Mouse (Mus musculus) adrenal gland (tissue): ENCODE results near the gene Sema3d.

ENCODE experiments used
- intact Hi-C: fragments of 180-260 bp; cut with DNase I; formaldehyde crosslinking; loops from one replicate; pipeline ENCODE4 v1.15.1; 2025
- long read RNA-seq, 2 experiments: library from polyadenylated mRNA; unstranded; transcript quantifications; one replicate each; pipeline ENCODE4 v2.0.0; 2020; ENCODE audit warnings: borderline replicate concordance in 1 of 2; ENCODE audit not compliant: insufficient replicate concordance in 1 of 2

Sema3d gene
- long read RNA-seq, experiment 1, full-length matches to known transcripts = 1 of 1 reads
- long read RNA-seq, experiment 1, partial matches to known transcripts = 0 of 1 reads
- long read RNA-seq, experiment 1, other reads (novel, unspliced or antisense) = 0 of 1 reads
- long read RNA-seq, experiment 2, full-length matches to known transcripts = 1 of 1 reads
- long read RNA-seq, experiment 2, partial matches to known transcripts = 0 of 1 reads
- long read RNA-seq, experiment 2, other reads (novel, unspliced or antisense) = 0 of 1 reads

- intact Hi-C loops = loop anchor here (5.0 to 10.0 kb wide), 2 partner anchors 159 to 349 kb away; no protein-coding TSS in a partner anchor
Observed at GRCm38 (mm10) chr5:12383133-12383959, at the start of gene Sema3d. Gene Sema3d (plus strand): TSS chr5:12383385.

GRCm38 (mm10) chr5:12377261-12377660 is 5.9 kb upstream of the Sema3d start:
- intact Hi-C loops = no loop called here

GRCm38 (mm10) chr5:12378900-12379299 is 4.3 kb upstream of the Sema3d start:
- intact Hi-C loops = no loop called here

GRCm38 (mm10) chr5:12382010-12382409 is 1.2 kb upstream of the Sema3d start:
- intact Hi-C loops = loop anchor here (5.0 to 10.0 kb wide), 2 partner anchors 160 to 347 kb away; no protein-coding TSS in a partner anchor

GRCm38 (mm10) chr5:12383960-12384285 is 738 bp downstream of the Sema3d start:
- intact Hi-C loops = loop anchor here (5.0 to 10.0 kb wide), 2 partner anchors 158 to 349 kb away; no protein-coding TSS in a partner anchor

- intact Hi-C loops = no loop called here
Observed at GRCm38 (mm10) chr5:12392667-12393066, 9.5 kb downstream of the Sema3d start.

- intact Hi-C loops = no loop called here
Observed at GRCm38 (mm10) chr5:12399271-12399670, 16.1 kb downstream of the Sema3d start.

GRCm38 (mm10) chr5:12404229-12404628 is 21.0 kb downstream of the Sema3d start:
- intact Hi-C loops = no loop called here

GRCm38 (mm10) chr5:12412595-12412994 is 29.4 kb downstream of the Sema3d start:
- intact Hi-C loops = no loop called here

- intact Hi-C loops = no loop called here
Observed at GRCm38 (mm10) chr5:12423264-12423663, 40.1 kb downstream of the Sema3d start.

- intact Hi-C loops = no loop called here
Observed at GRCm38 (mm10) chr5:12441737-12442136, 58.6 kb downstream of the Sema3d start.

- intact Hi-C loops = no loop called here
Observed at GRCm38 (mm10) chr5:12442176-12443105, 59.3 kb downstream of the Sema3d start.

GRCm38 (mm10) chr5:12451089-12451488 is 67.9 kb downstream of the Sema3d start:
- intact Hi-C loops = no loop called here

GRCm38 (mm10) chr5:12454946-12455345 is 71.8 kb downstream of the Sema3d start:
- intact Hi-C loops = no loop called here

GRCm38 (mm10) chr5:12457509-12457908 is 74.3 kb downstream of the Sema3d start:
- intact Hi-C loops = no loop called here

GRCm38 (mm10) chr5:12467568-12468336 is 84.6 kb downstream of the Sema3d start:
- intact Hi-C loops = no loop called here

- intact Hi-C loops = no loop called here
Observed at GRCm38 (mm10) chr5:12474904-12475638, 91.9 kb downstream of the Sema3d start.

- intact Hi-C loops = no loop called here
Observed at GRCm38 (mm10) chr5:12475639-12475916, 92.4 kb downstream of the Sema3d start.

- intact Hi-C loops = no loop called here
Observed at GRCm38 (mm10) chr5:12487926-12488325, 104.7 kb downstream of the Sema3d start.

- intact Hi-C loops = no loop called here
Observed at GRCm38 (mm10) chr5:12491704-12492103, 108.5 kb downstream of the Sema3d start.
